Mouse (Mus musculus) myocyte (in vitro differentiated cells): ENCODE results near the gene Mtcl1.

ENCODE experiments used
- MYOD1 ChIP-seq, 3 experiments: IDR thresholded peaks; one replicate each; pipeline ENCODE4 v1.6.1; 2011; ENCODE audit warnings: control low read depth in 2 of 3, low read depth in 2 of 3, mild to moderate bottlenecking in 2 of 3, moderate library complexity in 1 of 3; ENCODE audit not compliant: insufficient read length in 2 of 3, control insufficient read depth in 1 of 3
- POLR2A ChIP-seq: IDR thresholded peaks from one replicate; pipeline ENCODE4 v1.6.1; 2011; ENCODE audit warnings: low read depth, mild to moderate bottlenecking, control low read depth, moderate library complexity; ENCODE audit not compliant: insufficient read length
- POLR2AphosphoS2 ChIP-seq: IDR thresholded peaks from one replicate; pipeline ENCODE4 v1.6.1; 2011; ENCODE audit warnings: low read depth, control low read depth; ENCODE audit not compliant: insufficient read length
- TCF3 ChIP-seq: IDR thresholded peaks from one replicate; pipeline ENCODE4 v1.6.1; 2011; ENCODE audit warnings: low read depth, control low read depth; ENCODE audit not compliant: insufficient read length

DNA sequence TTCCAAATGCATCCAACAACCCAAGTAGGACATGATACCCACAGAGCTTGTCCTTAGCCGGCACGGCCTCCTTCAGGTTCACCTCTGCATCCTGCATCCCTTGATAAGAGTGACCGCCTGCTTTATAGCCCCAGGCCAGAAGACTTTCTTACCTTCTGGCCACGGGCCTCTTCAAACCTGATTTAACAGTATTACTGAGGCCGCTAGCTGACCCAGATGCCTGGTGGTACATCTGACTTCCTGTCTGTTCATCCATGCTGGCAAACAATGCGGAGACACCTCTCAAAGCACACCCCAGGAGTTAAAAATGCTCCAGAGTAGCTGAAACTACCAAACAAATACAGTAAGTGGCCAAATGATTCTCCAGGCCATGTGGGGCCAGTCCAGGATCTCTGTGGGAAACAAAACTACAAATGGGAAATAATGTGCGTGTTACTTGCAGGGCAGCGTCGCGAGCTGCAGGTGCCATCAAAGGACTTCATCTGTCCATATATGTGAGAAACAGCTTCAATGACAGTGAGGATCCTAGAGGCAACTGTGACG is 38.6 kb downstream of the Mtcl1 start:
- TF ChIP-seq TCF3: no peak
- no peak for TF ChIP-seq POLR2A
- TF ChIP-seq POLR2AphosphoS2: no peak
- TF ChIP-seq MYOD1 (IDR thresholded peaks at IDR 0.05; ENCODE audit: control insufficient read depth in 1 of 3, insufficient read length in 2 of 3, low read depth in 2 of 3): no peak
